Mouse (Mus musculus) heart, adult 8-10 months (tissue): ENCODE data around the gene Dmrta1. TPM values are rescaled to one million over a fixed set of nuclear protein-coding genes. Genes with fewer than 3 reads are reported as not detected.
"Not testable (repeated sequence)": the region's sequence is repeated elsewhere in the genome, so short reads cannot be mapped to it uniquely, and the experiment has no call there.

Experiments
- DNase-seq: peaks from one replicate; pipeline ENCODE4 v3.0.0; 2022; ENCODE audit warnings: low spot score
- total RNA-seq, 4 experiments: library from RNA; stranded (reverse); gene quantifications; 2 replicates each; pipeline ENCODE4 v1.2.4; 2022

Dmrta1 gene
- total RNA-seq = not detected

DNA sequence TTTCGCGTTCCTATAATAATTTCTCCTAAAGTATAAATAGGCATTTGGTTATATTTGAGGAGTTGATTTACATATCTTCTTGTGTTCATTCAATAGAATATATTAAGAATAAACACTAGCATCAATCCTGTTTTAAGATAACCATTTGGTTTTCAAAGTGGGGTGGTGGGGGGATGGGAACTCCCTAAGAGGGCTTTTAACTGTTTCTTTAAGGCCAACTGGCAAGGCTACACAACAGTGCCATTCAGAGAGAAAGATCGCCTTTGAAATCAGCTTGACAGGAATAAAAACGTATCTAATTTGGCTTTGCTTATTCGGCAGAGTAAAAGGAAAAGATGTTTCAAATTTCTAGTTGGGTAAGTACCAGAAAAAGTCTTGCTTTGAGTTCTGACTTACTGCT, at the start of gene Dmrta1:
Dmrta1 (plus strand) TSS at position 242 of the 400 bp plus-strand sequence.
- no peak for DNase-seq

DNA sequence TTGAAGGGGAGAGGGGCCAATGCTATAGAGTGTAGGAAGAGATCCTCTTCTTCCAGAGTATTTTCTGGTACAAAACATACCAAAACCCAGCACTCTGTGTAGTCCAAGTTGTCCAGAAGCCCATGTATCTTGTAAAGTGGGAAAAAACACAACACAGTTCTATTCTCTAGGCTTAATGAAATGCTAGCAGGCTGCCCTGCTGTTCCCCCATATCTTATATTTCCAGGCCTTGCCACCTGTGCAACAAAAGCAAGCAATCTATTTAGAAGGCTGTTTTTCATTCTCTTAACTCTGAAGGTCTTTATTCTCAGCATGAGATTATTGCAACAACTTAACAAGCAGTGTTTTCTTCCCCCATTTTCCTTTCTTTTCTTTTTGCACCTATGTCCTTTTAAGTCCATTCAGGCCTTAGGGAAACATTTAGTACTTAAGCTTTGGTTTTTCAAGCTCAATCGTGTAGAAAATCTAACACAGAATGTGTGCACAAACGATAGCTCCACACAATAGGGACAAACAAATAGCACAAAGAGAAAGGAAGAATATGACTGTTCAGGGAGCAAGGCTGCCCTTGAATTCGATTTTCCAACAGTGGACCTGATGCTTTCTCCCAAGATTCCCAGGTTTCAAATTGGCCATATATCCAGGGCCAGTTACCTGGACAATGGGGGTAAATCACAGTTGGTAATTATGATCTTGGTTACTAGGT, 48.7 kb upstream of the Dmrta1 start:
- no peak for DNase-seq

DNA sequence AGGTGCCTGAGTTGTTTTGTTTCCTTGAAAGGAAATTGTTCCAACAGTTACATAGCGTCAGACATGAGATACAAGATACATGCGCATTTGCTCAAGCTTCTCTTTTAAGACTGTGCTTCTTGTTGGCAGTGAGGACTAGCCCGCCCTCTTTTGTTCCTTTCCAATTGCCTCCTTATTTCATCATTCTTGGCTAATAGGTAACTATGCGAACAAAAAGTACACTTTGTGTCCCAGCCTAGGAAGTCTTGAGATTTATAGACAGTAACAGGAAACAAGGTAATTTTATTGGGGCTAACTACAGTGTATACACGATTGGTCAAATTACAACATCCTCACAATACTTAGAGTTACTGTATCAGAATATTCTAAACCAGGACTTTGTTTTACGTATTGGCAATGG, 47.7 kb upstream of the Dmrta1 start:
- DNase-seq = no peak

DNA sequence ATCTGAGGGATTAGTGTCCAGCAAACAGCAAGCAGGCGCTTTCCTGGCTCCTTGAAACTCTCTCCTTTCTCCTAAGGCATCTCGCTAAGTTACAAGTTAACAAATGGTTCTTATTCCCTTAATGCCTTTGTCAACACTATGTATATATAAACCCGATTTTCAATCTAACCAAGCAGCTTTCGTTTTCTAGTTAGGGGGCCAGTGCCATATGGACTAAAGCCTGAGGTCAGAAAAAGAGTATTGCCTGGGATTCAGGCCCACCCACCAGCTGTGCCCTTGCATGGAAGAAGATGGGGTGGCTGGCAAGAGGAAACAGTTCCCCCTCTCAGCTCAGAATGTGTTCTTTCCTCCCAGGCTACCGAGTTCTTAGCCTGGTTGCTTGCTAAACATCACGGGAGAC, 40.6 kb upstream of the Dmrta1 start:
- DNase-seq = no peak

DNA sequence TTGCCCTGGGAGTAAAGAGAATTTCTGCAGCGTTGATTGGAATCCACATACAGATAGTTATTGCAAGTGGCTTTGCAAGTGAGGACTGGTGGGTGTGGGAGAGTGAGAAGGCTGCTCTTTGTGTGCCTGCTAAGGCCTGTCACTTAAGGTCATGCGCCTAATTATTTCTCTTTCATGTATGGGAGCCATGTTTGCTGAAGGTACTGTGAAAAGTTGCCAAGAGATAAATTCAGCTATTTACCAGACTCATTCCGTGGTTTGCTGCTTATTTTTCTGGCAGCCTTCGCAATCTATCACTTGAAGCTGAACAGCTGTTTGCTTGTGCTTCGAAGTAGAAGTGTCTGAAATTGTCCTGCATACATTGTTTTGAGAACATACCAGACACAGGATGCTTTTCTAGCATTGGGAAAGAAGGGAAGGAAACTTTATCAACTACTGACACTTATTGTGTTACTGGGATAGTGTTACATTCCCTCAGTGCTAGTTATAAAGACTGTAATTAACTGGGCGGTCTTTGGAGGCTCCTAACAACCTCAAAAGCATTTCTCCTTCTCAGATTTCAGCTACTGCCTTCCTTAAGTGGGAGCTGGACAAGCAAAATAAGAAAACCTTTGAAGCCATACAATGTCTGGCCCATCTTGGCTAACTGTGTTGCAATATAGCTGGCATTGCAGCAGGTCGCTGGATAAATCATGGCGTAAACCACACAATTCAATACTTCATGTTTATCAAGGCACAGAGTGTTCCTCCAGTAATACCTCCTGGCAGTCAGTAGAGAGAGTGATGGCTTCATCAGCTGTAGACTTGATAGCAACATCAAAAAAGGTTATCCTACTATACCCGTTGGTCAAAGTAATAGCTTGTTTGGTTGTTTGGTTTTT, 34.8 kb upstream of the Dmrta1 start:
- no peak for DNase-seq

DNA sequence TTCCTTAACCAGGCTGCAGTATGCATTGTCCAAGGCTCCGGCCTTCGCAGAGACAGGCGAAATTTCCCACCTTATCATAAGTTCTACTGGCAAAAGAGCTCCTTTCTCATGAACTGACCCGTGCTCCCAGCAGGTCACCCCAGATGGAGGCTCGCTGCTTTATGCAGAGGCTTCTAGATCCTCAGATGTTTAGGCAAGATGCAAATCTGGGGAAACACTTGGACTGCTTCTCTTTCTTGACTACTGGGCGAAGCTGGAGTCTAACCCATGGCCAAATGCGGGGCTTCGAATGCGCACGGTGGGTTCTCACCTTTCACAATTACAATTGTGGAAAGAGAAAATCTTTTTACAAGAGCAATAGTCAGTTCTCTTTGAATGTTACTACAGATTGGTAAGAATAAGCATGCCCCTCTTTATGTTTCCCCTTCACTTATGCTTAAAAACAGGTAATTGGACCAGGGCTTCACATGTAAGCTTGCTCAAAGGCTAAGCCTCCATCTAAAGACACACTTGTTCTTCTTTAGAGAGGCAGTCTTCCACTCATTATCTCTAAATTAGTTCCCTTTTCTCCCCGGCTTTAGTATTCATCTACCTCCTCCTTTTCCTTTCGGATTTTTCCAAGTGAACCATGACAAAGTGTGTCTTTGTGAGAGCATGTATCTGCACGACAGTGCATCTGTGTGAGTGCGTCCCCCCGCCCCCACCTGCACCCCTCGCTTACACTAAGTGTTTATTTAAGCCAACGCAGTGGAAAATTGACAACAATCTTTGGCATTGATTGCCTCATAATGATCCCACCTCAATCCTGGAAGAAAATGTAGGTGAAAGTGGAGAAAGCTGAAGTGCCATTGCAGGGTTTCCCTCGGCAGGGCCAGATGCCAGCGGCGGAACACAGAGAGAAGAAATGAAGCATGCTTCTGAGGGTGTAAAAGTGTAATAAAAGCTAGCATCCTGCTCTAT, 28.6 kb upstream of the Dmrta1 start:
- no peak for DNase-seq

DNA sequence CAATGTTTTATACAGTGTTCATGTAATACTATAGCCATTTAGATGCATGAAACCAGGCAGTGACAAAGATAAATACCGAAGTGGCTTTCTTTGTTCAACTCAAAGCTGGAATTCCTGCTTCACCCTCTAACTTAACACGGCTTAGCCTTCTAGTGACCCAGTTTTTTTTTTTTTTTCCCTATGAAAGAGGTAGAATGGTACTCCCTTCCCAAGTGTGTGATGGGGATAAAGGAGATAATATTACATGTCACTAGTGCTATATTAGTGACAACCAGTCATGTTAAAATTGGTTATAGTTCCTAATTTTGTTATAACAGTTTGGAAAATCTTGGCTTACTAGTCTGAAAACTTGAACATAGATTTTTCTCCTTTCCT, 27.9 kb upstream of the Dmrta1 start:
- no peak for DNase-seq

DNA sequence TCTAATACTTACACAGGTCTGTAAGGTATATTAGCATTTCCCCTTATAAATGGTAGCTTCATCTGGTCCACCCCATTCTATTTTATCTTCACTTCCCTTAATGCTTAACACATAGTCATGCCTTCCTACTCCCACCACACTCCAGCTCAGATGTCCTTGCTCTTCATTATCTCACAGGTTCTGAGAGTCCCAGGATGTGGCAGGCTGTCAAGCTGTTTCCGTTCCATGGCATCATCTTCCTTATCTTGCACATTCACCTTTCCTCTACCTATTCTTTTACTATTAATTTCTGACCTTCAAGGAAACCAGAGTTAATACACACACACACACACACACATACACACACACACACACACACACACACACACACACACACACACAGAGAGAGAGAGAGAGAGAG, 27.5 kb upstream of the Dmrta1 start:
- DNase-seq = no peak

DNA sequence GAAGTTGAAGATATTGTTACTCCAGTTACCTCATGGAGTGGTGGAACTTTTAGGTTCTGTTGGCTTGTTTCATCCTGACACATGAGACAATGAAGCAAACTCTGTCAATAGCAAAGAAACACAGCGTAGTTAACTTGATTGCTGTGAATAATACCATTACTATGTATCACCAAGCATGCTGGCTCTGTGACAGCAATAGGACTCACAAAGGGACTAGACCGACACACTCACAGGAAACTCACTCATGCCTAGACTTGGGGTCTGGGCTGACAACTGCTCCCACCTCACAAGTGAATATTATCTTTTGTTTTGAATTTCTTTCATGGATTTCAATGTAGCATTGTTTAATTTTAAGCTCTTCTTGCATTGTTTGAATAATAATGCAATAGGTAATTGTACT, 15.8 kb upstream of the Dmrta1 start:
- no peak for DNase-seq

DNA sequence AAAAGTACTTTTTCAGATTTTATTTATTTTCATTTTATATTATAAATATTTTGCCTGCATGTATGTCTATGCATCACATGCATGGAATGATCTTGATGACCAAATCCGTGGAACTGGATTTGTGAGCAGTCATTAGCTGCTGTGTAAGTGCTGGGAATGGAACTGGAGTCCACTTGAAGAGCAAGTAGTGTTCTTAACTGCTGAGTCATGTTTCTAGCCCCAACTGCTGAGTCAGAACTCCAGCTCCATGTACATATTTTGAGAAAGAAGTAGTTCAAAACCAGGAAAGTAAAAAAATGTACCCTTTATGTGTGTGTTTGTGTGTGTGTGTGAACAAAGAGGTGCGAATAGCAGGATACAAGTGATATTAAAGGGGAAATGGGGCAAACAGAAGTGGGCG, 4.5 kb upstream of the Dmrta1 start:
- DNase-seq = no peak

DNA sequence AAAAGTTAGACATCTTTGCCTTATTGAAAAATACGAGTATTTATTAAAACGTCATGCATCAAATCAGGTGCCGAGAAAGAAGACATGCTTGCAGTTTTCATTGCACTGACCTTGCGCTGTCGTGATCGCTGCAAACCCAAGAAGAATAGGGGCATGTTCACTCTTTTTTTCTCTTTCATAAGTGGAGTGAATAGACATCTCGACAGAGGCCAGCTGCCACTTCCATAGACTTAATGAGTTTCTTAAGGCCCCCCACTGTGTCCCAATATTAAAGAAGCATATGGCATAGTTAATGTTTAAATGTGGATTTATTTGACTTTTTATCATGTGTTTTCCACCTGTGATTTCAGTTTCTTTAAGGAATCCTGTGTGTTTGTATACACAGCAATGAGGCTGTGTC, 1.3 kb upstream of the Dmrta1 start:
- no peak for DNase-seq

DNA sequence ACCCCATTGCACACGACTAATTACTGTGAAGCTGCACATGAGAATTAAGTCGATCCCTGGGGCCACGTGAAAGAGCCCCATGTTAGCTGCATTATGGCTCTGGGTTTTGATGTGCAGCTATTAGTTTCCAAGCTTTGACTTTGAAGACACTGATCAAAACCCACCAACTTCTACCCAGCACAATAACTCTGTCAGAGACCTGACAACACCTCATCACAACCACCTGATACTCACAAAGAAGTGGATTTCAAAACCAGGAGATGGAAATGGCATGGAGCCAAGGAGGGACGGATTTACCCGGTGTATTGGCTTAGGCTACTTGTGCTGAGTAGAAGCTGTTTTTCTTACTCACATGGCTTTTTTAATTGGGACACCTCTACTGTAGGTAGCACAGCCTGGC, 523 bp upstream of the Dmrta1 start:
- no peak for DNase-seq

DNA sequence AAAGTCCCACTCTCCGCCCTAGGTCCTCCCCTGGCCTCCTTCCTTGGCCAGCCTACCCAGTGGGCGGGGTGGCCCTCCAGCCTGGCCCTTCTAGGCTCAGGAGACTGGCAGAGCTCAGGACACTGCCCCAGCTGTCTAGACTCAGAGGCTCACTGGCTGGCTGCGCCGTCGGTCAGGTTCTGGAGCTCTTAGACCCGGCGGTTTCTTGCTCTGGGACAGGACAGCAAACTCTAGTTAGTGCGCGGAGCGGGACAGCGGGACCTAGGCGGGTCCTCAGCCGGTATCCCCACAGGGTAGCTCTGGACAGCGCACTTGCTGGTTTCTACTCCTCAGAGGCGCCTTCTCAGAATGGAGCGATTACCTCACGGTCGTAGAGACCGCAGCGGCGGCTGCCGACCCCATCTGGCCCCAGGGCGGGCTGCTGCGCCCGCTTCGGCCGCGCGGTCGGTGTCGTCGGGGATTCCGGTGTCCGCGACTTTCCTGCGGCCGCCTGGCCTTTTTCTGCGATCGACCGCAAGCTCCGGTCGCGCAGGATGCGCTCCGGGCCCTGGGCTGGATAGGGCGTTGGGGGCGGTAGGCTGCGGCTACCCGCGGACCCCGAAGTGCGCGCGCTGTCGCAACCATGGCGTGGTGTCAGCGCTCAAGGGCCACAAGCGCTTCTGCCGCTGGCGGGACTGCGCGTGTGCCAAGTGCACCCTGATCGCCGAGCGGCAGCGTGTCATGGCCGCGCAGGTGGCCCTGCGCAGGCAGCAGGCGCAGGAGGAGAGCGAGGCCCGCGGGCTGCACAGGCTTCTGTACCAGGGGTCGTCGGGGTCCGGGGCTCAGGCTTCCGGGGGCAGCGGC, 8.9 kb downstream of the Dmrta1 start:
- no peak for DNase-seq

DNA sequence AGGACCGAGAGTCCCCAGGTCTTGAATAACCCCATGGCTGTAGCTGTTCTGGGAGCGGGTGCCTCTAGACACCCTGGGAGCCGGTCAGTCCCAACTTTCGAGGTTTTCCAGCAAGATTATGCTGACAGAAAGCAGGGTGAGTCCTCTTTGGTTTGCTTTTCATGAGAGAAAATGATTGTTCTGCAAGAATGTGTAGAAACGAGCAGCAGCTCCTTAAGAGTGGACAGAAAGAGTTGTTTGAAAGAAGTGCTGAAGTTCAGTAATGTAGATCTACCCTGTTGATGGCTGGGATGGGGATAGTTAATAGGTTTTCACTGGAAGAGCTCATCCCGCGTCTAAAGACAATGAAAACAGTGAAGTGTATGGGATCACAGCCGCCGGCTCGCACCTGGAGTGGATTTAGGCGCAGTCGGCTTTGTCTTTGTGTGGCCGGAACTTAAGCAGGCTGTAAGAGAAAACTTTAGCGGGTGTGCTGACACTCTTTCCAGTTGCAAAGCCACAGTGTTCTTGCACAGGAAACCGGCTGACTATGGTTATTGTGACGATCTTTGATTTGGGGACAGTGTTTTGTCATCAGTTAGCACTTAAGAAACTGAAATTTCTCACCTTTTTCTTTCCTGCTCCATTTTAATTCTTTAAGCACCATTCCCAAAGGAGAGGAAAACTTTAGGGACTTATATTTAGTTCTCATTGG, 9.7 kb downstream of the Dmrta1 start:
- DNase-seq = no peak

DNA sequence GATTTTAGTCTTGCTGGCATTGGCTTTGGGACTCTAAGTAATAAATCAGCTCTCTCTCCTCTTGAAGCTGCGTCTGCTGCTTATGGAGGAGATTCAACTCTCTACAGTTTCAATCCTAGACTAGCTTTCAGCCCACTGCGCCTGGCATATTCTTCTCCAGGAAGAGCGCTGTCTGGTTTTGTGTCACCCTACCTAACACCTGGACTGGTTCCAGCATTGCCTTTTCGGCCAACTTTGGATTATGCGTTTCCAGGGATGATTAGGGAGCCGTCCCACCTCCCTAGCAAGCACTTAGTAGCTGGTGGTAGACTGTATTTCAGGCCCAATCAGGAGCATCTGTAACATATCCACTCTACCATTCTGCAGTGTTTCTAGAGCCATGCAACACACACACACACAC, 12.7 kb downstream of the Dmrta1 start:
- DNase-seq = no peak

DNA sequence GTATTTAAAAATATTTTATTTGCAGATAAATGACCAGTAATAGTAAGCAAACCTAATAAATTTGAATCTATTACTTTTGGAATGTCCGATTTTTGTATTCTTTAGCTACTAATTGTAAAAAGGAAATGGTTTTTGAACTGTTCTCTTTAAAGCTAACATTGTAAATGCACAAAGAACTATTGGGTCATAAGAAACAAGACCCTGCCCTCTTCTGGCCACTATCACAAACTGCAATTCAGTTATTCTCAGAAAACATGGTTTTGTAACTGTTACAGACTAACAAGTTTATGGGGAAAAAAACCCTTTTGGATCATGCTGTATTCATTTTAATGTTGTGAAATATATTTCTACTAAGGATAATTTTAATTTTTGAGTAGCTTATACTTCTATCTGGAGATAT, 13.5 kb downstream of the Dmrta1 start:
- no peak for DNase-seq

DNA sequence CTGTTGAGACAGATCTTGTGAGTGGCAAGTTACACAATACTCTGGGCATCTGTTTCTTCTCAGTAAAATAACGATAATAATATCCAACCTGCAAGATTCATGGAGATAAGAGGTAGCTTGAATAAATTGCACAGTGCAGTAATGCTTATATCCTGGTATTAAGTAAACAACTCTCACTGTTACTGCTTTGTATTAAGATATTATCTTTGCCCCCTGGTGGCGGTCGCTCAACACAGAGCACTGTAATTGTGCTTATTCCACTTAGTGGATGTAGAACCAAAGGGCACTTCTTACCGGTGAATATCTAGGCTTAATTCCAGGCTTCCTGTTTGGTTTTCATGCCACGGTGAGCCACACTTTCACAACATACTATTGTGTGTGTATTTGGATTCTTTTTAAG, 16.4 kb downstream of the Dmrta1 start:
- DNase-seq = no peak

DNA sequence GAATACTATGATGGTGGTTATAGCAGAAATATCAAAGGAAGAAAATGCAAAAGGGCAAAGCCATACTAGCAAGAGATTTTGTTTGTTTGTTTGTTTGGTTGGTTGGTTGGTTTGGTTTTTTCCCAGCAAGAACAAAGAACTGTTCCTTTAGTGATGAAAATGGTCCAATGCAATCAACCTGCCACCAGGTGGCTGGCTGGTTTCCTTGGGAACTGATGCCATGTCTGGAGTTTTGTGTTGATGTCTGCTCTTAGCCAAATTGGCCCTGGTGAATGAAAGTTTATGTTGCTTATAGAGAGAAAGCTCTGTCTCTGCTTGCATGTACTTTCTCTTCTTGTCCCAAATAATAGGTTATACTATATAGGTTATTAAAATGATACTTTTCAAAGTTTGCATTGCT, 18.7 kb downstream of the Dmrta1 start:
- no peak for DNase-seq

DNA sequence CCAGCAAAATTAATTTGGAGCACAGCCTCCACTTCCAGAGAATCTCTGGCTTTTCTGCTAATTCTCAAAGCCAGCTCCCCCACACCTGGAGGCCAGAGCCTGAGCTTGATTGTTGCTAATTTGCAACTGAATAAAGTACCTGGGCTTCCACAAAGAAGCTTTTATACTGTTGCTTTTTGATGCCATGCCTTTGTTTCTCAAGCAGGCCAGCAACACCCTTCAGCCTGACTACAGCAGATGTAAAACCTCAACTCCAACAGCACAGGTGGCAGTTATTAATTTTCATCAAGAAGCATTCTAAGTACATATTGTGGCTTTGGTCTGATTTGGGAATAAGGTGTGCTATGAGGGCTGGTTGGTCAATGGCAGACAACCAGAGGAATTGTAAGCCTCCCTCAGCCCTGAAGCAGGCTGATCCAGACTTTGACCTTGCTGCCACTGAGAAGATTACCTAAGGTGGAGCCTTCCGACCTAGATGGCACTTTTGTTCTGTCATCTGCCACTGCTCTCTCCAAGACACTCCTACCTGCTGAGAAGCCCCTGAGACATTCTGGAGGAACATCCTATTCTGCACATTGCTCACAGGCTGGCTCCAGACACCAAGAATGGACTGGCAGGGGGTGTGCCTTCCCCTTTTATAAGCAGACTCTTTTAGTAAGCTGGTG, 44.4 kb downstream of the Dmrta1 start:
- DNase-seq = not testable (repeated sequence)
